Mouse (Mus musculus): ENCODE results near the gene Auts2.

- TF ChIP-seq POLR2A (IDR thresholded peaks at IDR 0.05; ENCODE audit: low read depth, low read length) = no peak
- TF ChIP-seq CTCF (IDR thresholded peaks at IDR 0.05; ENCODE audit: extremely low read depth, insufficient read length, insufficient replicate concordance, low read depth, low read length) = no peak
Measured at GRCm38 (mm10) chr5:132272132-132272531, 271.0 kb downstream of the Auts2 start.

All from small intestine, adult 2 months (tissue).